Mouse (Mus musculus) heart, adult 2 months (tissue): ENCODE data around the gene Itsn2.

Source experiments
- CTCF ChIP-seq: fragments of 200-600 bp; IDR thresholded peaks from 2 replicates; pipeline ENCODE4 v1.8.1; 2022; ENCODE audit warnings: antibody characterized with exemption, mild to moderate bottlenecking, moderate library complexity
- EP300 ChIP-seq: fragments of 200-500 bp; IDR thresholded peaks from 2 replicates; pipeline ENCODE4 v1.6.1; 2011; ENCODE audit warnings: low read depth, low read length, control low read depth; ENCODE audit not compliant: insufficient read depth
- POLR2A ChIP-seq: fragments of 200-500 bp; IDR thresholded peaks from 2 replicates; pipeline ENCODE4 v1.6.1; 2011; ENCODE audit warnings: mild to moderate bottlenecking, low read depth, low read length, control low read depth; ENCODE audit not compliant: insufficient read depth

DNA sequence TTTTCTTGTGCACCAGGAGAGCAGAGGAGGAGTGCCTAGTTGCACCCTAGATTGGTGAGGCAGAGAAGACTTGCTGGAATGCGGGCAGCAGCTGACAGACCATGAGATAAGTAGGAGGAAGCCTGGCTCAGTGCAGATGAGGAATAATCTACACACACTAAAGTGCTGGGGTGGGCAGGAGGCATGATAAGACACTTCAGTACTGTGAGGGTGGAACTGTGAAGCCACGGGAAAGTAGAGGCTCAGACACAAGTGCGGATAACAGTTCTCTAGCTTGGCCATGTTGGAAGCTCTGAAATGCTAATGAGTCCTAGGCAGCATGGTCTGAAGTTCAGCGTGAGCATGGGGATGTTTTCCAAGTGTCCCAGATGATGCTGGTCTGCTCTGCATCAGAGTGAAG, 87.5 kb downstream of the Itsn2 start:
- no peak for TF ChIP-seq CTCF
- TF ChIP-seq EP300: no peak
- no peak for TF ChIP-seq POLR2A
